19 mouse cellular contexts compared by ENCODE assay signal in the genomic region with DNA sequence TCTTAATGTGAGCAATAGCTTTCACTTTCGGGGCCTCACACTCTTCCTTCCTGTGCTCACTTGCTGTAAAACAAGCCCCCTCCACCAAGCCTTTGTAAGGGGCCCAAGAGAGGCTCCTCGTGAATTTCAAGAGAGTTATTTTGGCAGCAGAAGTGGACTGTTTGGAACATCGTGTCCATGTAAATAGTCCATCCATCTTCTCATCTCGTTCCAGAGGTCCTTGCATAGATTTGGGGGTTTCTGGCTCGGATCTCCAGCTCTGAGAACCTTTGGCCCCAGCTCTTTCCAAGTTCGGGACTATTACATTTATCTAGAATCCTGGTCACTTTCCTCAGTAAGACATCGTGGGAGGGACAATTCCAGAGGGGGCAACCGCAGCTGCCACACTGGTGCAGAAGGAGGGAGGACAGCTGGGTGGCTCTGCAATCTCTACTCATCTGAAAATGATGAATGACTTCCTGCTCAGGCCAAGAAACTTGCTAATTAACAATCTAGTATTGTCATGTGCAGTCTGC.
DNase-seq lines count a peak whose midpoint lies in the region; ATAC-seq and TF ChIP-seq lines count a peak whose summit lies in the region.
"Had no signal": no experiment of that assay in that cellular context is flagged by ENCODE, and none has a peak within 500 bp of the region (broad histone marks: within the 10 kb centered on the region; RNA-seq: fewer than 3 reads in every experiment).

No protein-coding gene starts in this region.

- H3K4me2 ChIP-seq in liver, postnatal 0 days (ENCODE audit: low read depth, low read length): no peak overlapping the region
- H3K4me2 ChIP-seq: embryonic facial prominence, embryonic 12.5 days; heart, embryonic 11.5 days; liver, embryonic 12.5 days had no signal

- H3K27me3 ChIP-seq in liver, adult 2 months (ENCODE audit: control insufficient read depth, insufficient read depth, low read length): no peaks in the 10 kb centered on the region
- no peaks in the 10 kb centered on the region for H3K27me3 ChIP-seq in liver, postnatal 0 days (ENCODE audit: insufficient read depth, low read length)
- H3K27me3 ChIP-seq: embryonic facial prominence, embryonic 12.5 days; liver, embryonic 12.5 days; megakaryocyte, embryonic 14.5 days had no signal

- DNase-seq in liver, adult 2 months (ENCODE audit: extremely low read depth, low read depth, low spot score): peak; percentile 48
- DNase-seq in liver, postnatal 0 days: no peak
- peak; percentile 64 for DNase-seq in kidney, adult 9 months
- peak; percentile 44 to 61 for DNase-seq in kidney, postnatal 4 days
- no peak for DNase-seq in urinary bladder, postnatal 14 days (ENCODE audit: low spot score)
- no peak for DNase-seq in thymus, postnatal 0 days (ENCODE audit: low spot score)
- DNase-seq: cerebellum, adult 18-20 months; gastrocnemius, postnatal 36 days; heart, postnatal 36 days; layer of hippocampus, adult 9-11 months; retina, postnatal 1 day; spleen, adult 18-20 months; thymus, adult 2 months had no signal

- no peaks in the 10 kb centered on the region for H3K9me3 ChIP-seq in liver, postnatal 0 days (ENCODE audit: low read length)
- H3K9me3 ChIP-seq: embryonic facial prominence, embryonic 12.5 days; liver, embryonic 12.5 days; megakaryocyte, embryonic 14.5 days had no signal

- no peaks in the 10 kb centered on the region for H3K4me1 ChIP-seq in liver, adult 2 months (ENCODE audit: control insufficient read depth, insufficient read depth, low read length)
- no peaks in the 10 kb centered on the region for H3K4me1 ChIP-seq in liver, postnatal 0 days (ENCODE audit: insufficient read depth)
- H3K4me1 ChIP-seq: embryonic facial prominence, embryonic 12.5 days; liver, embryonic 12.5 days; megakaryocyte, embryonic 14.5 days had no signal

- H3K79me2 ChIP-seq in liver, adult 2 months (ENCODE audit: control insufficient read depth, insufficient read depth, low read length): no peaks in the 10 kb centered on the region

- 62% methylated on average over 8 of the region's 8 CpGs for WGBS in liver, adult 2 months
- WGBS in liver, postnatal 0 days (ENCODE audit: insufficient replicate concordance): 46% methylated on average over 8 of the region's 8 CpGs

- TF ChIP-seq POLR2A in liver, adult 2 months (IDR thresholded peaks at IDR 0.05; ENCODE audit: extremely low read depth, insufficient read depth, low read length): no peak

- H3K27ac ChIP-seq in liver, adult 2 months (replicated peaks; ENCODE audit: insufficient read depth, low read depth, low read length): peak overlapping the region; percentile 65; the same call in 1 of the 2 replicates
- no peak overlapping the region for H3K27ac ChIP-seq in liver, postnatal 0 days (ENCODE audit: low read depth)
- H3K27ac ChIP-seq: embryonic facial prominence, embryonic 12.5 days; liver, embryonic 12.5 days had no signal

- no peak overlapping the region for H3K9ac ChIP-seq in liver, adult 2 months (ENCODE audit: low read depth, low read length)
- H3K9ac ChIP-seq in liver, postnatal 0 days (replicated peaks): no peak overlapping the region
- H3K9ac ChIP-seq: embryonic facial prominence, embryonic 12.5 days; liver, embryonic 12.5 days had no signal

- no peaks in the 10 kb centered on the region for H3K36me3 ChIP-seq in liver, adult 2 months (ENCODE audit: control insufficient read depth, insufficient read depth, low read length)
- H3K36me3 ChIP-seq in liver, postnatal 0 days (replicated peaks; ENCODE audit: insufficient read depth, low read length): no peaks in the 10 kb centered on the region
- H3K36me3 ChIP-seq: embryonic facial prominence, embryonic 12.5 days; liver, embryonic 12.5 days had no signal

- no peak for ATAC-seq in liver, postnatal 0 days
- peak; percentile 8; the same call in 1 of the 2 replicates for ATAC-seq in megakaryocyte, adult 5-6 weeks (ENCODE audit: poor library complexity, severe bottlenecking)
- ATAC-seq in erythroid progenitor cell, adult 5-6 weeks (replicated peaks; ENCODE audit: low FRiP score, poor library complexity, severe bottlenecking): no peak
- ATAC-seq: liver, embryonic 12.5 days had no signal

- H3K4me3 ChIP-seq in liver, adult 2 months (ENCODE audit: insufficient read depth, low read depth, low read length): no peak overlapping the region
- no peak overlapping the region for H3K4me3 ChIP-seq in liver, postnatal 0 days (ENCODE audit: low read depth, low read length)
- H3K4me3 ChIP-seq: embryonic facial prominence, embryonic 12.5 days; liver, embryonic 12.5 days; megakaryocyte, embryonic 14.5 days had no signal

- no peak for TF ChIP-seq CTCF in liver, adult 2 months (IDR thresholded peaks at IDR 0.05; ENCODE audit: low read depth, low read length)
- no peak for TF ChIP-seq CTCF in liver, postnatal 0 days (IDR thresholded peaks at IDR 0.05; ENCODE audit: low read depth)

- TF ChIP-seq EP300 in liver, postnatal 0 days (IDR thresholded peaks at IDR 0.05; ENCODE audit: low read depth): no peak

Comparison
In these comparisons a context has a peak if more than half of its experiments do, and no peak if none do; other contexts are left out.
1. DNase-seq: peak in liver, adult 2 months (single experiment), kidney, adult 9 months (single experiment) and kidney, postnatal 4 days (2 of 2); none in liver, postnatal 0 days (single experiment), urinary bladder, postnatal 14 days (single experiment) and thymus, postnatal 0 days (single experiment).